Mouse (Mus musculus) bone marrow macrophage, adult 2 months (primary cell): Measurements from ENCODE around the gene 6030452D12Rik.

Experiments used
- CTCF ChIP-seq: IDR thresholded peaks from 2 replicates; pipeline ENCODE4 v1.5.1; 2012; ENCODE audit warnings: low read depth, mild to moderate bottlenecking, low read length, moderate library complexity
- POLR2A ChIP-seq: IDR thresholded peaks from 2 replicates; pipeline ENCODE4 v1.6.1; 2012; ENCODE audit warnings: mild to moderate bottlenecking, low read depth, low read length, borderline replicate concordance

DNA sequence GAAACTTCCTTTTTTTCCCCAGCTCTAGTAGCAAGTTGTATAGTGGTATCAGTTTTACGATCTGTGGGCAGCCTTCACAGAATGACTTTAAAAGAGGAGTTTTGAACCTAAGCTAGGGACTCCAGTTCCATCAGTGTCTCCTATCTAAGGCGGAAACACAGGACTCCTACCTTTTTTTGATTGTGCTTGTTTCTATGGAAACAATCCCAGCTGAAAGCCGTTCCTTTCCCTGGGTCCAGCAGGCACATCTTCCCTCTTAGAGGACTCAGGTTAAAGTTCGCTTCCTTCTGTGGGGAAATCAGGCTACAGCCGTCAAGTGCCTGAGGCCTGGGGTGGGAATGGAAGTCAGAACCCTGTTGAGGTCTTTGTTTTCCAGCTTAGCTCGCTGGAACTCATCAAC, 26.4 kb downstream of the 6030452D12Rik start:
- no peak for TF ChIP-seq POLR2A
- no peak for TF ChIP-seq CTCF
